Mouse (Mus musculus): ENCODE measurements around the gene St3gal3. TPM values are rescaled to one million over a fixed set of nuclear protein-coding genes. Genes with fewer than 3 reads are reported as not detected.
A peak's percentile ranks its signal among the peaks of the same experiment; 100 is the strongest.

The St3gal3 gene
- polyA plus RNA-seq, 1 experiment from 2014 or later: 1.6 TPM

- Histone ChIP-seq H3K9me3 (replicated peaks) (no peaks in the 10 kb centered on the region), H3K36me3 (no peaks in the 10 kb centered on the region), H3K9ac (no peak overlapping the region), H3K27ac (no peak overlapping the region), H3K4me3 (replicated peaks) (no peak overlapping the region), H3K4me2 (no peak overlapping the region), H3K27me3 (no peaks in the 10 kb centered on the region), H3K4me1 (replicated peaks) (peaks cover 9% of the 10 kb centered on the region)
- no peak for DNase-seq
- no peak for ATAC-seq (ENCODE audit: low read depth)
- 62% methylated on average over 8 of the region's 8 CpGs for WGBS (ENCODE audit: insufficient replicate concordance)
Measured at GRCm38 (mm10) chr4:118043331-118044002, 91.2 kb downstream of the St3gal3 start.

GRCm38 (mm10) chr4:118042671-118043320, 91.9 kb downstream of the St3gal3 start:
- Histone ChIP-seq H3K27ac (no peak overlapping the region), H3K4me2 (no peak overlapping the region), H3K36me3 (no peaks in the 10 kb centered on the region), H3K4me1 (replicated peaks) (peaks cover 9% of the 10 kb centered on the region), H3K9me3 (replicated peaks) (no peaks in the 10 kb centered on the region), H3K4me3 (replicated peaks) (no peak overlapping the region), H3K27me3 (no peaks in the 10 kb centered on the region), H3K9ac (no peak overlapping the region)
- WGBS (ENCODE audit: insufficient replicate concordance): 65% methylated on average over 7 of the region's 7 CpGs
- DNase-seq (no peak), ATAC-seq (ENCODE audit: low read depth) (no peak)

GRCm38 (mm10) chr4:118041145-118041544, 93.6 kb downstream of the St3gal3 start:
- H3K27me3 ChIP-seq: no peaks in the 10 kb centered on the region
- no peaks in the 10 kb centered on the region for H3K9me3 ChIP-seq (replicated peaks)
- no peak overlapping the region for H3K9ac ChIP-seq
- WGBS (ENCODE audit: insufficient replicate concordance): 75% methylated on average over 9 of the region's 9 CpGs
- no peak overlapping the region for H3K4me2 ChIP-seq
- DNase-seq: no peak
- H3K4me3 ChIP-seq (replicated peaks): no peak overlapping the region
- H3K27ac ChIP-seq: no peak overlapping the region
- H3K4me1 ChIP-seq (replicated peaks): peaks cover 9% of the 10 kb centered on the region
- no peak for ATAC-seq (ENCODE audit: low read depth)
- H3K36me3 ChIP-seq: no peaks in the 10 kb centered on the region

DNA sequence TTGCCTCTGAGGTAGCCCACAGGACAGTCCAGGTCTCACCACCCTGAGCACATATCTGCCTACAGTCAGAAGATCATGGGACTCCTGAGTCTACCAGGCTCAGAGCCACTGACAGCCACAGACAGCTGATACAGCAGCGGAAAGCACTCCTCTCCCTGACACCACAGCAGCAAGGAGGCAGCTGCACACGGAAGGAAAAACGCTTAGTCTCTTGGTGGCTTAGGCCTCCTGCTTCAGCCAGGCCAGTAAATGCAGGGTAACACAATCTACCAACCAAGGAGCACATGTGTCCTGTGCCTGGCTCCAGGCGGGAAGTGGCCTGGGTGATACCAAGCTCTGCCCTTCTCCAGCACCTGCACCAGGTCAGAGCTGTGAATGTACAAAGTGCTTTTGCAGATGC, 94.1 kb downstream of the St3gal3 start:
- H3K4me2 ChIP-seq: no peak overlapping the region
- H3K27me3 ChIP-seq: no peaks in the 10 kb centered on the region
- H3K4me1 ChIP-seq (replicated peaks): peaks cover 9% of the 10 kb centered on the region
- no peak overlapping the region for H3K4me3 ChIP-seq (replicated peaks)
- DNase-seq (no peak), ATAC-seq (ENCODE audit: low read depth) (no peak)
- H3K27ac ChIP-seq: no peak overlapping the region
- H3K36me3 ChIP-seq: no peaks in the 10 kb centered on the region
- H3K9me3 ChIP-seq (replicated peaks): no peaks in the 10 kb centered on the region
- 64% methylated on average over 4 of the region's 4 CpGs for WGBS (ENCODE audit: insufficient replicate concordance)
- 0 out of 2 replicates have a peak overlapping the region, but pooled peaks have one; percentile 12 for H3K9ac ChIP-seq

DNA sequence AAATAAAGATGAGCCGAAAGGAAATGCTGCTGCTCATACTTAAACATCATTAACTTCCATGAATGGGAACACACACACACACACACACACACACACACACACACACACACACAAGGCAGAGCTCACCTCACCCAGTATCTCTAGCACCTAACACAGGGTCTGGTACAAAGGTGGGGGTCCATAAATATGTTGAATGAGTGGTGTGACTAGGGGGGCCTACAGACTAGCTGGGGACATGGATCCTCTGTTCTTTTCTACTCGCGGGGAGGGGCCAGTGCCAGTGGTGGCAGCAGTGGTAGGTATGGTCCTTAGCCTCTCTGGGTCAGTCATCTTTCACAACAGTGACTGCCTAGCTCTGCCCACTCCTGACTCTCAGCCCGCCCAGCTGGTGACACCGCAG, 94.8 kb downstream of the St3gal3 start:
- Histone ChIP-seq H3K27ac (no peak overlapping the region), H3K4me3 (replicated peaks) (no peak overlapping the region), H3K4me2 (no peak overlapping the region), H3K9me3 (replicated peaks) (no peaks in the 10 kb centered on the region), H3K4me1 (replicated peaks) (peaks cover 9% of the 10 kb centered on the region), H3K27me3 (no peaks in the 10 kb centered on the region), H3K36me3 (no peaks in the 10 kb centered on the region), H3K9ac (no peak overlapping the region)
- 86% methylated on average over 5 of the region's 5 CpGs for WGBS (ENCODE audit: insufficient replicate concordance)
- no peak for DNase-seq
- no peak for ATAC-seq (ENCODE audit: low read depth)

DNA sequence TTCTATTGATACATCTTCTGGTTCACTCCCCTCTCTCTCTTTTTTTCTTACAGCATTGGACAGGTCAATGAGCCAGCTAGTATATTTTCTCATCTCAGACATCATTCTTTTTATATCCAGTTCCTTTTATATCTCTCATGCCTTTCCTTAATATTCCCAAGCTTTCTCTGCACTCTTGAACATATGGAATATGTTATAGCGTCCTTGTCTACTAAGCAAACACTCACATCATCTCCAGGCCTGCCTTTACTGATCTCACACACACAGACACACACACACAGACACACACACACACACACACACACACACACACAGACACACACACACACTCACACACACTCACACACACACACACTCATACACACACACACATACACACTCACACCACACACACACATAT, 96.7 kb downstream of the St3gal3 start:
- no peaks in the 10 kb centered on the region for H3K36me3 ChIP-seq
- no peak for DNase-seq
- no peaks in the 10 kb centered on the region for H3K27me3 ChIP-seq
- no peaks in the 10 kb centered on the region for H3K4me1 ChIP-seq (replicated peaks)
- no peaks in the 10 kb centered on the region for H3K9me3 ChIP-seq (replicated peaks)
- H3K4me2 ChIP-seq: no peak overlapping the region
- no peak overlapping the region for H3K27ac ChIP-seq
- no peak overlapping the region for H3K9ac ChIP-seq
- 66% methylated on average over 1 of the region's 1 CpGs for WGBS (ENCODE audit: insufficient replicate concordance)
- no peak overlapping the region for H3K4me3 ChIP-seq (replicated peaks)
- no peak for ATAC-seq (ENCODE audit: low read depth)

- ATAC-seq (ENCODE audit: low read depth) (no peak), DNase-seq (no peak)
- H3K27ac ChIP-seq: no peak overlapping the region
- H3K36me3 ChIP-seq: no peaks in the 10 kb centered on the region
- no peak overlapping the region for H3K4me2 ChIP-seq
- H3K27me3 ChIP-seq: no peaks in the 10 kb centered on the region
- H3K9me3 ChIP-seq (replicated peaks): no peaks in the 10 kb centered on the region
- no peak overlapping the region for H3K4me3 ChIP-seq (replicated peaks)
- H3K4me1 ChIP-seq (replicated peaks): no peaks in the 10 kb centered on the region
- H3K9ac ChIP-seq: no peak overlapping the region
- 75% methylated on average over 5 of the region's 5 CpGs for WGBS (ENCODE audit: insufficient replicate concordance)
Measured at GRCm38 (mm10) chr4:118037406-118037805, 97.3 kb downstream of the St3gal3 start.

DNA sequence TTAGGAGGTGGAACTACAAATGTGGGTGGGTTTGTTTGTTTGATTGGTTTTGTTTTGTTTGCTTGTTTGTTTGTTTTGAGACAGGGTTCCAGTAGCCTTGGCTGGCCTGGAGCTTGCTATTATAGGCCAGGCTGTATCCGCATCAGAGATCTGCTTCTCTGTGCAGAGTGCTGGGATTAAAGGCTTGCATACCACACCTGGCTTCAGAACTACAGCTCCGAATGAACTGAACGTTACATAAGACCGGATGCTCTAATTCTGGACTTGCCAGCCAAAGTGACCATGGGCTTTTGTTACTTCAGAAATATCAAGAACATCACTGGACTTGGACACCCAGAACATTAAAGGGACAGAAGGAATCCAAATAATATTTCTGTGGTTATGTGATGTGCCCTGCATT, 98.2 kb downstream of the St3gal3 start:
- H3K4me1 ChIP-seq (replicated peaks): no peaks in the 10 kb centered on the region
- H3K9ac ChIP-seq: no peak overlapping the region
- H3K4me2 ChIP-seq: no peak overlapping the region
- H3K27me3 ChIP-seq: no peaks in the 10 kb centered on the region
- H3K27ac ChIP-seq: no peak overlapping the region
- no peaks in the 10 kb centered on the region for H3K36me3 ChIP-seq
- no peak overlapping the region for H3K4me3 ChIP-seq (replicated peaks)
- no peaks in the 10 kb centered on the region for H3K9me3 ChIP-seq (replicated peaks)
- 86% methylated on average over 4 of the region's 4 CpGs for WGBS (ENCODE audit: insufficient replicate concordance)
- no peak for DNase-seq
- no peak for ATAC-seq (ENCODE audit: low read depth)

DNA sequence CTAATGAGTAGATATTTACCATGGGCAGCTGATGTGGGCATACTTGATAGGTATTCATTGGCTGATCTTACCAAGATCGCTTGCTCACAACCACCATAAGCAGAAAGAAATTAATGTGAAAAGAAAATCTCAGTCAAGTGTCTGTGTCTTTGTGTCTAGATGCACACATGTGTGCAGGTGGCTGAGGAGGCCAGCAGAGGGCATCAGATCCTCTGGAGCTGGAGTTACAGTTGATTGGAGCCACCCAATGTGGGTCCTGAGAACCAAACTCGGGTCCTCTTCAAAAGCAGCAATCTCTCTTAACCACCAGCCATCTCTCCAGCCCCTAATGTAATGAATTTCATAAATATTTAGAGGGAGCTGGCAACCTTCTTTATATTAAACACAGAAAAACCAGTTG, 99.6 kb downstream of the St3gal3 start:
- no peak overlapping the region for H3K4me3 ChIP-seq (replicated peaks)
- 79% methylated on average over 2 of the region's 2 CpGs for WGBS (ENCODE audit: insufficient replicate concordance)
- H3K36me3 ChIP-seq: no peaks in the 10 kb centered on the region
- no peaks in the 10 kb centered on the region for H3K27me3 ChIP-seq
- H3K9me3 ChIP-seq (replicated peaks): no peaks in the 10 kb centered on the region
- ATAC-seq (ENCODE audit: low read depth) (no peak), DNase-seq (no peak)
- H3K4me2 ChIP-seq: no peak overlapping the region
- H3K4me1 ChIP-seq (replicated peaks): no peaks in the 10 kb centered on the region
- no peak overlapping the region for H3K27ac ChIP-seq
- no peak overlapping the region for H3K9ac ChIP-seq

DNA sequence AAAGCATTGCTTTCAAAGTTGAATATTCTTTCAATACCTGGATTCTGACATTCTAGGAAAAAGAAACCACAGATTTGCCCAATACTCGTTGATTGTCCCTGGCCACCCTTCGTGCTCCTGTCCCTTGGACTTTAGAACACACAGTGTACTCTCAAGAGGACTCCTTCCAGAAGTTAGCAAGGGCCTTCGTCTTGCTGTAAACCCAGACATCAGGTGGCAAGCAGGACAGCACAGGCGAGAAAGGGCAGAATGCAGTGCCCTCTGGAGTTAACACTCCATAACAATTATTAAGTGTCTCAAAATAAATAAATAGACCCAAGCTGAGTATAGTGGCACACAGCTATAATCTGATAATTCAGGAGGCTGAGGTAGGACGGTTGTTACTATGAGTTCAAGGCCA, 101.7 kb downstream of the St3gal3 start:
- ATAC-seq (ENCODE audit: low read depth): no peak

GRCm38 (mm10) chr4:118031776-118032170, 102.9 kb downstream of the St3gal3 start:
- DNase-seq (no peak), ATAC-seq (ENCODE audit: low read depth) (no peak)
- H3K27me3 ChIP-seq: no peaks in the 10 kb centered on the region
- 68% methylated on average over 7 of the region's 7 CpGs for WGBS (ENCODE audit: insufficient replicate concordance)
- no peaks in the 10 kb centered on the region for H3K9me3 ChIP-seq (replicated peaks)
- no peak overlapping the region for H3K4me2 ChIP-seq
- H3K36me3 ChIP-seq: no peaks in the 10 kb centered on the region
- no peak overlapping the region for H3K4me3 ChIP-seq (replicated peaks)
- 0 out of 2 replicates have a peak, but pooled peaks cover 3% of the 10 kb centered on the region for H3K4me1 ChIP-seq (replicated peaks)
- no peak overlapping the region for H3K27ac ChIP-seq
- H3K9ac ChIP-seq: no peak overlapping the region

More for the DNA sequence above, 101.7 kb downstream of the St3gal3 start:
- no peaks in the 10 kb centered on the region for H3K36me3 ChIP-seq
- no peak overlapping the region for H3K4me2 ChIP-seq
- DNase-seq: no peak
- H3K27me3 ChIP-seq: no peaks in the 10 kb centered on the region
- no peak overlapping the region for H3K27ac ChIP-seq
- no peak overlapping the region for H3K4me3 ChIP-seq (replicated peaks)
- 0 out of 2 replicates have a peak, but pooled peaks cover 3% of the 10 kb centered on the region for H3K4me1 ChIP-seq (replicated peaks)
- WGBS (ENCODE audit: insufficient replicate concordance): 69% methylated on average over 5 of the region's 5 CpGs
- no peaks in the 10 kb centered on the region for H3K9me3 ChIP-seq (replicated peaks)
- H3K9ac ChIP-seq: no peak overlapping the region
